Mouse (Mus musculus) embryonic facial prominence, embryonic 13.5 days (tissue): Measurements from ENCODE around the gene Gm13290. TPM values are rescaled to one million over a fixed set of nuclear protein-coding genes. Genes with fewer than 3 reads are reported as not detected.
"Not testable (repeated sequence)": the region's sequence is repeated elsewhere in the genome, so short reads cannot be mapped to it uniquely, and the experiment has no call there.

Source experiments
- ATAC-seq: fragments of 200-750 bp; cut with Nextera tagmentation; 2 replicates; pipeline ENCODE4 v1.8.0; 2017; ENCODE audit warnings: low read depth; ENCODE audit not compliant: insufficient number of reproducible peaks, insufficient read depth, low FRiP score, low TSS enrichment
- H3K27ac ChIP-seq: fragments of 300-500 bp; sonication (generic); 2 replicates; pipeline ENCODE4 v1.5.1; 2015; ENCODE audit warnings: moderate library complexity, mild to moderate bottlenecking, inconsistent platforms
- H3K27me3 ChIP-seq: fragments of 300-500 bp; sonication (generic); 2 replicates; pipeline ENCODE4 v1.6.1; 2015; ENCODE audit warnings: mild to moderate bottlenecking, inconsistent platforms
- H3K36me3 ChIP-seq: fragments of 300-500 bp; sonication (generic); 2 replicates; pipeline ENCODE4 v1.6.1; 2015; ENCODE audit warnings: mild to moderate bottlenecking, inconsistent platforms
- H3K4me1 ChIP-seq: fragments of 300-500 bp; sonication (generic); 2 replicates; pipeline ENCODE4 v1.6.1; 2015; ENCODE audit warnings: inconsistent platforms
- H3K4me2 ChIP-seq: fragments of 300-500 bp; sonication (generic); 2 replicates; pipeline ENCODE4 v1.6.1; 2015; ENCODE audit warnings: moderate library complexity, mild to moderate bottlenecking, inconsistent platforms
- H3K4me3 ChIP-seq: fragments of 300-500 bp; sonication (generic); 2 replicates; pipeline ENCODE4 v1.5.1; 2015; ENCODE audit warnings: mild to moderate bottlenecking, inconsistent platforms
- H3K9ac ChIP-seq: fragments of 300-500 bp; sonication (generic); 2 replicates; pipeline ENCODE4 v1.6.1; 2015; ENCODE audit warnings: mild to moderate bottlenecking, inconsistent platforms
- H3K9me3 ChIP-seq: fragments of 300-500 bp; sonication (generic); 2 replicates; pipeline ENCODE4 v1.6.1; 2016; ENCODE audit warnings: inconsistent platforms
- WGBS: fragments of 180-500 bp; shearing (Covaris S2); methylation state at CpG from one replicate; pipeline ENCODE4 v1.1.7; 2015; ENCODE audit warnings: mixed read lengths; 5-methylcytosine and 5-hydroxymethylcytosine counted together
- polyA plus RNA-seq: library from polyadenylated mRNA; unstranded; fragments of >200 nt; fragmentation: Nextera tagmentation; extraction: Ambion mirVana; gene quantifications from 2 replicates; pipeline ENCODE4 v1.2.1, GENCODE M21; 2015

Gm13290 gene
- polyA plus RNA-seq, 1 experiment from 2014 or later: 0.46 TPM

GRCm38 (mm10) chr4:88788402-88788801 is 14.8 kb downstream of the Gm13290 start, which contains the start of gene Gm13277:
Gene Gm13277, plus strand, starts transcription at chr4:88788632.
- ATAC-seq, H3K36me3 ChIP-seq, H3K27me3 ChIP-seq, H3K4me3 ChIP-seq, H3K4me2 ChIP-seq, H3K9me3 ChIP-seq, H3K4me1 ChIP-seq, H3K9ac ChIP-seq, H3K27ac ChIP-seq: not testable (repeated sequence)
- WGBS: 2% methylated on average over 4 of the region's 28 CpGs

- not testable (repeated sequence) for H3K4me2 ChIP-seq, H3K36me3 ChIP-seq, ATAC-seq, H3K4me3 ChIP-seq, H3K4me1 ChIP-seq, H3K9ac ChIP-seq, H3K27ac ChIP-seq, H3K9me3 ChIP-seq, H3K27me3 ChIP-seq
- WGBS: no CpG with 5 or more reads among the region's 28 CpGs
These were observed 17.6 kb downstream of the Gm13290 start, which contains the start of gene Gm13278 for GRCm38 (mm10) chr4:88791250-88791649. Gene Gm13278, plus strand, starts transcription at chr4:88791550.

GRCm38 (mm10) chr4:88793936-88794675 is 20.5 kb downstream of the Gm13290 start, which contains the start of gene Gm13275:
Gene Gm13275, plus strand, starts transcription at chr4:88794487.
- WGBS: 0% methylated on average over 16 of the region's 52 CpGs
- H3K9me3 ChIP-seq, H3K36me3 ChIP-seq, H3K4me3 ChIP-seq, H3K4me1 ChIP-seq, H3K27ac ChIP-seq, H3K27me3 ChIP-seq, H3K4me2 ChIP-seq, ATAC-seq, H3K9ac ChIP-seq: not testable (repeated sequence)

DNA sequence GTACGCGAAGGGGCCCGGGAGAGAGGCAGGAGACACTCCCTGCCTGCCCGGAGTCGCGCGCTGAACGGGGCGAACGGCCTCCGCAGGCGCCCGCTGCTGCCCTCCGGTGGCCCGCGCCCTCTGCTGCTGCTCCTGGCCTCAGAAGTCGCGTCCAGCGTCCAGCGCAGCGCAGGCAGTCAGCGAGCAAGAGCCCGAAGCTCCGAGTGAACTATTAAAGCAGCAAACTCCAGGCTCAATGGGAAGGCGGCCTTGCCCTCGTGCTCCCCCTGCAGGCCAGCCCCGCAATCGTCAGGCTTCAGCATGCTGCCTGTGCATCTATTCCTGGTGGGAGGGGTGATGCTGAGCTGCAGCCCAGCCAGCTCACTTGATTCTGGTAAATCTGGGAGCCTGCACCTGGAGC is 23.5 kb downstream of the Gm13290 start, which contains the start of gene Gm13279:
Gm13279 (plus strand) TSS at position 301 of the 400 bp plus-strand sequence.
- H3K36me3 ChIP-seq, H3K4me1 ChIP-seq, H3K9me3 ChIP-seq, H3K27ac ChIP-seq, H3K9ac ChIP-seq, H3K4me2 ChIP-seq, H3K4me3 ChIP-seq, ATAC-seq, H3K27me3 ChIP-seq: not testable (repeated sequence)
- WGBS: no CpG with 5 or more reads among the region's 28 CpGs

GRCm38 (mm10) chr4:88799365-88799764 is 25.7 kb downstream of the Gm13290 start, which contains the start of gene Gm13285:
Gene Gm13285, plus strand, starts transcription at chr4:88799665.
- H3K4me1 ChIP-seq, H3K4me2 ChIP-seq, H3K27ac ChIP-seq, H3K9ac ChIP-seq, H3K9me3 ChIP-seq, ATAC-seq, H3K4me3 ChIP-seq, H3K27me3 ChIP-seq, H3K36me3 ChIP-seq: not testable (repeated sequence)
- WGBS: 20% methylated on average over 6 of the region's 7 CpGs

GRCm38 (mm10) chr4:88802954-88803353 is 29.3 kb downstream of the Gm13290 start, which contains the start of gene Gm13287:
Gene Gm13287, plus strand, starts transcription at chr4:88803254.
- not testable (repeated sequence) for H3K36me3 ChIP-seq, ATAC-seq

GRCm38 (mm10) chr4:88805231-88805630 is 31.6 kb downstream of the Gm13290 start, which contains the start of gene Gm13288:
Gene Gm13288, plus strand, starts transcription at chr4:88805531.
- H3K36me3 ChIP-seq, H3K4me1 ChIP-seq, H3K9me3 ChIP-seq, H3K27me3 ChIP-seq, H3K27ac ChIP-seq, ATAC-seq: not testable (repeated sequence)
- no CpG with 5 or more reads among the region's 8 CpGs for WGBS
- peak within 1 kb of the TSS; percentile 32 for H3K4me3 ChIP-seq
- 0 out of 2 replicates have a peak within 1 kb of the TSS, but pooled peaks have one; percentile 55 for H3K9ac ChIP-seq
- H3K4me2 ChIP-seq: peak within 1 kb of the TSS; percentile 45

More at GRCm38 (mm10) chr4:88802954-88803353, 29.3 kb downstream of the Gm13290 start, which contains the start of gene Gm13287:
- peak within 1 kb of the TSS; percentile 35; the same call in 1 of the 2 replicates for H3K4me2 ChIP-seq
- H3K27ac ChIP-seq, H3K9ac ChIP-seq, H3K27me3 ChIP-seq, H3K4me1 ChIP-seq, H3K9me3 ChIP-seq, H3K4me3 ChIP-seq: not testable (repeated sequence)
- WGBS: no CpG with 5 or more reads among the region's 29 CpGs

- not testable (repeated sequence) for H3K27me3 ChIP-seq, H3K36me3 ChIP-seq, ATAC-seq, H3K9me3 ChIP-seq, H3K4me1 ChIP-seq, H3K27ac ChIP-seq
- Histone ChIP-seq H3K4me3 (peak overlapping the region; percentile 32), H3K4me2 (peak overlapping the region; percentile 45), H3K9ac (0 out of 2 replicates have a peak overlapping the region, but pooled peaks have one; percentile 55)
- WGBS: 0% methylated on average over 13 of the region's 34 CpGs
These were observed 32.1 kb downstream of the Gm13290 start for GRCm38 (mm10) chr4:88805761-88806160.

DNA sequence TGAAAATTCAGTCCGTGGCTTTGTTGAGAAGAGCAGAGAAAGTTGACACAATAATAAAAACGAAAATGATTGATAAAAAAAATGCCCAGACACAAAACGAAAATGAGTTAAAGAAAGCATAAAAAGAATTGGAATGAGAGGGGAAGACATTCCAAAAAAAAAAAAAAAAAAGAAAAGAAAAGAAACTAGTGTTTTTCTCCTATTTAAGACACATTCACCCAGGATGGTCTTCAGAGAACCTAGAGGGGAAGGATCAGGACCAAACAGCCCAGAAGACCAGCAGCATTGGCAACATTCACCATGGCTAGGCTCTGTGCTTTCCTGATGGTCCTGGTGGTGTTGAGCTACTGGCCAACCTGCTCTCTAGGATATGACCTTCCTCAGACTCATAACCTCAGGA is 42.3 kb downstream of the Gm13290 start, which contains the start of gene Ifna7:
Ifna7 (plus strand) TSS at position 301 of the 400 bp plus-strand sequence.
- no peak within 1 kb of the TSS for H3K27ac ChIP-seq
- no peaks in the 10 kb centered on the region for H3K36me3 ChIP-seq
- H3K4me2 ChIP-seq: no peak within 1 kb of the TSS
- no peak within 1 kb of the TSS for H3K9ac ChIP-seq
- H3K4me1 ChIP-seq: no peaks in the 10 kb centered on the region
- H3K4me3 ChIP-seq: no peak within 1 kb of the TSS
- H3K9me3 ChIP-seq: no peaks in the 10 kb centered on the region
- ATAC-seq: no peak
- WGBS: 63% methylated on average over 3 of the region's 3 CpGs
- 0 out of 2 replicates have a peak, but pooled peaks cover 3% of the 10 kb centered on the region for H3K27me3 ChIP-seq

DNA sequence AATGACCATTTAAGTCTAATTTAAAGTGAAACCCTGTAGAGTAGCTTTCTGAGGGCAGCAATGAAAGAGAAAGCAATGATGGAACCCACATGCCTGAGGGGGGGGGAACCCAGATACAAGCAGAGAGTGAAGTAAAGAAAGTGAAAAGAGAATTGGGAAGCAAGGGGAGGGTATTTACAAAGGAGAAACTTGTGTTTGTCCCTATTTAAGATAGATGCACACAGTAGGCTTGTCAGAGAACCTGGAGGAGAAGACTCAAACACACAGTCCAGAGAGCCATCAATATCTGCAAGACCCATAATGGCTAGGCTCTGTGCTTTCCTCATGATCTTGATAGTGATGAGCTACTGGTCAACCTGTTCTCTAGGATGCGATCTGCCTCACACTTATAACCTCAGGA is 46.0 kb downstream of the Gm13290 start, which contains the start of gene Ifna11:
Ifna11 (plus strand) TSS at position 301 of the 400 bp plus-strand sequence.
- Histone ChIP-seq H3K4me3 (no peak within 1 kb of the TSS), H3K27me3 (0 out of 2 replicates have a peak, but pooled peaks cover 3% of the 10 kb centered on the region), H3K9me3 (no peaks in the 10 kb centered on the region), H3K4me1 (no peaks in the 10 kb centered on the region), H3K36me3 (no peaks in the 10 kb centered on the region), H3K9ac (no peak within 1 kb of the TSS), H3K4me2 (no peak within 1 kb of the TSS), H3K27ac (no peak within 1 kb of the TSS)
- no peak for ATAC-seq
- 91% methylated on average over 1 of the region's 1 CpGs for WGBS

- H3K27me3 ChIP-seq: 0 out of 2 replicates have a peak, but pooled peaks cover 2% of the 10 kb centered on the region
- H3K36me3 ChIP-seq: no peaks in the 10 kb centered on the region
- no peak overlapping the region for H3K9ac ChIP-seq
These were observed 49.4 kb downstream of the Gm13290 start for GRCm38 (mm10) chr4:88822995-88823394.

More at GRCm38 (mm10) chr4:88822995-88823394, 49.4 kb downstream of the Gm13290 start:
- no peak overlapping the region for H3K4me3 ChIP-seq
- WGBS: 23% methylated on average over 4 of the region's 4 CpGs
- no peak overlapping the region for H3K4me2 ChIP-seq
- H3K27ac ChIP-seq: no peak overlapping the region
- ATAC-seq: no peak
- no peaks in the 10 kb centered on the region for H3K9me3 ChIP-seq
- no peaks in the 10 kb centered on the region for H3K4me1 ChIP-seq
